Mouse (Mus musculus) MEL-GATA-1-ER (cell line): ENCODE measurements around the gene Lce1a2.
"Not testable (repeated sequence)": the region's sequence is repeated elsewhere in the genome, so short reads cannot be mapped to it uniquely, and the experiment has no call there.

ENCODE experiments used
- DNase-seq: peaks from one replicate; pipeline ENCODE4 v3.0.0-alpha.2; 2012; ENCODE audit warnings: low read depth; ENCODE audit errors: extremely low read depth

The Lce1a2 gene

GRCm38 (mm10) chr3:92670215-92670614, at the start of gene Lce1a2:
Gene Lce1a2 (minus strand): TSS chr3:92670315.
- DNase-seq = no peak

GRCm38 (mm10) chr3:92715122-92715521, 45.0 kb upstream of the Lce1a2 start:
- no peak for DNase-seq

GRCm38 (mm10) chr3:92708974-92709373, 38.9 kb upstream of the Lce1a2 start, which contains the start of gene Lce1e:
Gene Lce1e (minus strand): TSS chr3:92709074.
- DNase-seq = no peak

DNA sequence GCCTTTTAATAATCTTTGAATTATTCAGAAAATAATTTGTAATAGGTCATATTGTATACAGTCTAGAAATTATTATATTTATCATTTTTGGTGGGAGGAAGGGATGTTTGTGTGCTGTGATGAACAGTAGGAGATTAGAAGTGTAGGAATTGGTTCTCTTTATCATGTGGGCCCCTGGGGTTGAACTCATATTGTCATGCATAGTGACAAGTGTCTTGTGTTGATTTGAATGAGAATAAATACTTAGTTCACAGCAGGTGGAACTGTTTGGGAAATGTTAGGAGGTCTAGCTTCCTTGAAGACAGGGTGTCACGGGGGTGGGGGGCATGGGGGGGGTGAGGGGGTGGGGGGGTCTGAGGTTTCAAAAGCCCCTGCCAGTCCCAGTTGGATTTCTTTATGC, 24.5 kb upstream of the Lce1a2 start:
- no peak for DNase-seq

DNA sequence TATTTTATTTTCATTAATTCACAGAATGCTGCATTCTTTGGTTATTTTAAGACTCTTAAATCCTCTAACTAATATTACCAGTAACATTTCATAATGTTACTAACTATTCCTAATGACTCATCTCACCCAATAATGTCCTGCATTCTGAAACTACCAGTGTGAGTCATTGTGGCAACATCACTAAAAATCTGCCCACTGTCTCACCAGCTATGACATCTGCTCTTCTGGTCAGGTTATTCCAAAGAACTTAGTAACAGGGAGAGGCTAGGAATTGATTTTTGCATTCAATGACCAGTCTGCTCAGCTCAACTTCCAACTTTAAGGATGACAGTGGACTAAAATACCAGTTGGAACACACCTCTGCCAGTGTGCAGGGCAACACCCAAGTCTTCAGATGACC, 21.6 kb upstream of the Lce1a2 start:
- DNase-seq = no peak

DNA sequence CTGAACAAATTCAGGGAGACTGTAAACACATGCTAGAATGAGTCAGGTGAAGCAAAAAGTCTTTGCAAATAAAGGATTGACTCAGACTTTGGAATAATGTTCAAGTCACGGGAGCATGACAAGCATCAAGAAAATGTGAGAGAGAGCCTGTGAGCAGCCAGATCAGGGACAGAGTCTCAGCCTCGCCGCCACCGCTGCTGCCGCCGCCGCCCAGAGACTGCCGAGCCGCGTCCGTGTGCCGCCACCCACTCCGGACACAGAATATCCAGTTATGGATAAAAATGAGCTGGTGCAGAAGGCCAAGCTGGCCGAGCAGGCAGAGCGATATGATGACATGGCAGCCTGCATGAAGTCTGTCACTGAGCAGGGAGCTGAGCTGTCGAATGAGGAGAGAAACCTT, 19.0 kb upstream of the Lce1a2 start:
- not testable (repeated sequence) for DNase-seq

DNA sequence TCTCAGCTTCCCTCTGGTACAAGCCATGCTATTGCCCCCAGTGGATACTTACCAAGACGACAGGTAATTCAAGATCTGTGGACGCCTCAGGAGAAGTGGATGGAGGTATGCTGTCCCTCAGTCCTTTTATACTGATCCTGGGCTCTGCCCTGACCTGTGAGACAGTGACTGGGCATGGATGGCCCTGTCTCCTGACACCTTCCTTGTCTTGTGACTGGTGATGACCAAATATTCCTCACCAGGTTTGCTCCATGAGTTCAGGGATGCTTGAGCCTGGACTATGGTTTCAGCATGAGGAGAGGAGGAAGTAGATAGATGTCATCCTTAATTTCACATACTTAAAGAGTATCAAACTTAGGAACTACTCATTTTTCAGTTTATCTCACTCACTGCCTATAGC, 17.0 kb upstream of the Lce1a2 start, which contains the start of gene Lce1d:
Gene Lce1d (minus strand): TSS at position 101 of the 400 bp plus-strand sequence.
- DNase-seq = no peak

GRCm38 (mm10) chr3:92678947-92679346, 8.8 kb upstream of the Lce1a2 start, which contains the start of gene Lce1c:
Gene Lce1c (plus strand): TSS chr3:92679247.
- DNase-seq = no peak

DNA sequence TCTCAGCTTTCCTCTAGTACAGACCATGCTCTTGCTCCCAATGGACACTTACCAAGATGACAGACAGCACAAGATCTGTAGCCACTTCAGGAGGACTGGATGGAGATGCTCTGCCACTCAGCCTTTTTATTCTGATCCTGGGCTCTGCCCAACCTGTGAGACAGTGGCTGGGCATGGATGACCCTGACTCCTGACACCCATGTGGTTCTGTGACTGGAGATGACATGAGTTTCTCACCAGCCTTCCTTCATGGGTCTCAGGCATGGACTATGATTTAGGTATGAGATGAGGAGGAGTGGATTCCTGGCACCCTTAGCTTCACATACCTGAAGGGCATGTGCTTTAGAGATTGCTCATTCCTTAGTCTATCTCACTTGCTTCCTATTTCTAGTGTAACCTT, 13.3 kb downstream of the Lce1a2 start, which contains the start of gene Lce1b:
Gene Lce1b (minus strand): TSS at position 101 of the 400 bp plus-strand sequence.
- no peak for DNase-seq

- no peak for DNase-seq
Observed at GRCm38 (mm10) chr3:92648207-92648606, 21.9 kb downstream of the Lce1a2 start, which contains the start of gene Lce1a1. Gene Lce1a1 (minus strand): TSS chr3:92648307.

DNA sequence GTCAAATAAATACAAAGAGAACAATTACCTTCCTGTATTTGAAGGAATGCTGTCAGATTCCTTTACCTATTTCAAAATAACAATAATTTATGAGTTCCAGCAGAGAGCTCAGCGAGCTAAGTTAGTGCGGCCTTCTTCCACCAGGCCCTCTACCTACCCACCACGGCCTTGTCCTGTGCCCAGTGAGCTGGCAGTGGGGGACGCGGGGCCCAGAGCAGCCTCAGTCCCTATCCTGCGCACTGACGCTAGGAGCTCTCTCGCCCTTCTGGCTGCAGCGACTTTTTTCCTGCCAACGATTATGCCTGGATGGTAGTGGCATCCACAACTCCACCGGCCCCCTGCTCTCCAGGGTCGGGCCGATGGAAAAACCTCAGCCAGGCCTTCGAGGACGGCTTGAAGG, 30.3 kb downstream of the Lce1a2 start:
- no peak for DNase-seq

DNA sequence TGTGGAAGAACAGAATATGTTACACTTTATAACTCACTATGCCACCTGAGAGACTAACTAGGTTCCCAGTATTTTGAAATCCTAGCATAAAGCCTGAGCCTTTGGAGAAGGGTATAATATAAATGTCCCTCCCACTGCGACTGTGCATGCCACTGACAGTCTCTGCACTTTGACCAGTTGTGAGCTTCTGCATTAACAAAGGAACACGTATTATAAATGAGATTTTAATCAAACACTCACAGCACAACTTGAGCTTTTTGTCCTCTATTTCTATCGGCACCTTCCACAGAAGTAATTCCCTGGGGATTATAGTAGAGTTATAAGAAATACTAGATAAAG, 31.5 kb downstream of the Lce1a2 start:
- no peak for DNase-seq

DNA sequence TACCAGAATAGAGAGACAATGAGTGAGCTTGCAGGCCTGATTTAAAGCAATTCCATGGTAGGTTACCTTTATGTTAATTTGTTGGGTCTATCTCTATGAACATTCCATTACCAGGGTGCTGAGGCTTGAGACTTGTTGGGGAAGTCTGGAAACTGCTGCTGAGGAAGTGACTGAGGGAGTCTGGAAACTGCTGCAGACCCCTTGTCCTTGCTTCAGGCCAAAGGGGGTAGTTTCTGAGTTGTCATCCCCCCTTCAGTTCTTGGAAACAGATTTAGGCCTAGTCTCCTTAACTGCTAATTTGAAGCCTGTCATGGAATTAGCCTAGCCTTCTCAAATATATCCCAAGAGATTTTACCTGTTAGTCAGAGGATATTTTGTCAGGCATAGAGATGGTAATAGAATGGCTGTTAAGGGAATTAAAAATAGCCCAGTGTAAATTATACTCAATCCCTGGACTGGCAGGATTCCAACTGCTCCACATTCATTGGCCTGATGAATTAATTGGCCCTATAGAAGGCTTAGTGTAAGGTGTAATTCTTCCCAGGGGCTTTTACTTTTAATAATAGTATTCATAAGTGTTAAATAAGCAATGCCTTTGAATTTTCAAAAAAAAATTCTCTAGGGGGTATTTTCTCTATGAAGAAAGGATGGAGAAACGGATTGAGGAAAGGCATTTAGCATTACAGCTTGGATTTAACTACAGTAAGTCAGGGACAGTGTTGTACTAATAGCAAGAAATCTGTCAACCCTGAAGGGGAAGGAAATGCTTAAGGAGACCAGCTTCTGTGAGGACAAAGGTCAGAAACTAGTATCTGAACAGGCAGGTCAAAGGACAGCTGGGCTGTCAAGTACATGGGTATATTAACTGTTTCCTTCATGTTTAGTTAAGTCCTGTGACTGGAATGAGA, 32.1 kb downstream of the Lce1a2 start:
- DNase-seq = no peak

DNA sequence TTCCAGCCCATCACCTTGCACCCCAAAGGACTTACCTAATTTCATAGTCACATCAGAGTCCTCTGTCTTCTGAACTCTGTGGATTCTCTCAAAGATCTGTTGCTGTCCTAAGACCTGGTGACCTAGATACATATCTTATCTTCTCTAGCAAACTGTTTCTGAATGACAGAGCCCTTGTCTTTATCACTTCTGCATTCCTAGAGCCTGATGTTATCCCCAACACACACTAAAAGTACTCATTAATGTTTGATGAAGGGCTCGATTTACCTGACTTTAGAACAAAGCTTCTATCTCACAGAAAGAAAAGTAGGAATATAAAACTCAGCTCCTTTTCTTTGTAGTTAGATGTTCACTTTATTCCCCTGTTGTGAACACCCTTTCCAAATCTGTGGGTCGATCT, 48.6 kb downstream of the Lce1a2 start, which contains the start of gene Lce6a:
Gene Lce6a (minus strand): TSS at position 101 of the 400 bp plus-strand sequence.
- no peak for DNase-seq
